10 mouse cellular contexts compared by ENCODE assay signal in genomic region chr13:56296659-56297020, GRCm38 (mm10). TPM values are rescaled to one million over a fixed set of nuclear protein-coding genes. Genes with fewer than 3 reads are reported as not detected.
DNase-seq lines count a peak whose midpoint lies in the region; ATAC-seq lines count a peak whose summit lies in the region.
"Had no signal": no experiment of that assay in that cellular context is flagged by ENCODE, and none has a peak within 500 bp of the region (broad histone marks: within the 10 kb centered on the region; RNA-seq: fewer than 3 reads in every experiment).

No protein-coding gene starts in this region.

- 6% methylated on average over 8 of the region's 8 CpGs for WGBS in lung, embryonic 15.5 days
- WGBS in intestine, embryonic 15.5 days: 7% methylated on average over 8 of the region's 8 CpGs
- 6% methylated on average over 8 of the region's 8 CpGs for WGBS in stomach, embryonic 14.5 days

- peak overlapping the region; percentile 88 for H3K4me2 ChIP-seq in lung, embryonic 15.5 days
- peak overlapping the region; percentile 90 for H3K4me2 ChIP-seq in intestine, embryonic 15.5 days (replicated peaks)
- H3K4me2 ChIP-seq in stomach, embryonic 14.5 days (replicated peaks; ENCODE audit: low read depth, low read length): peak overlapping the region; percentile 79

- peak overlapping the region; percentile 45 for H3K4me3 ChIP-seq in lung, embryonic 15.5 days
- peak overlapping the region; percentile 46 for H3K4me3 ChIP-seq in intestine, embryonic 15.5 days (replicated peaks)
- H3K4me3 ChIP-seq in stomach, embryonic 14.5 days (ENCODE audit: low read depth, low read length): peak overlapping the region; percentile 43

- H3K4me1 ChIP-seq in lung, embryonic 15.5 days: peaks cover 12% of the 10 kb centered on the region; the same call in 1 of the 2 replicates
- H3K4me1 ChIP-seq in intestine, embryonic 15.5 days (replicated peaks): peaks cover 14% of the 10 kb centered on the region
- H3K4me1 ChIP-seq in stomach, embryonic 14.5 days (ENCODE audit: control insufficient read depth, insufficient read depth, low read length): 0 out of 2 replicates have a peak, but pooled peaks cover 5% of the 10 kb centered on the region

- H3K9me3 ChIP-seq in lung, embryonic 15.5 days: no peaks in the 10 kb centered on the region
- no peaks in the 10 kb centered on the region for H3K9me3 ChIP-seq in intestine, embryonic 15.5 days
- H3K9me3 ChIP-seq in stomach, embryonic 14.5 days (ENCODE audit: control insufficient read depth, low read depth, low read length): no peaks in the 10 kb centered on the region

- no peak for ATAC-seq in lung, embryonic 15.5 days (ENCODE audit: borderline replicate concordance, extremely low read depth, low FRiP score, low TSS enrichment)
- no peak for ATAC-seq in intestine, embryonic 15.5 days
- ATAC-seq in stomach, embryonic 14.5 days (ENCODE audit: insufficient number of reproducible peaks, insufficient read depth, low FRiP score, low read depth): no peak
- ATAC-seq in monocyte, adult 5-6 weeks (replicated peaks; ENCODE audit: insufficient number of reproducible peaks, low FRiP score, low TSS enrichment, poor library complexity, severe bottlenecking): no peak

- H3K27me3 ChIP-seq in lung, embryonic 15.5 days: peaks cover 82% of the 10 kb centered on the region
- peaks cover 68% of the 10 kb centered on the region for H3K27me3 ChIP-seq in intestine, embryonic 15.5 days (replicated peaks)
- peaks cover 41% of the 10 kb centered on the region for H3K27me3 ChIP-seq in stomach, embryonic 14.5 days (ENCODE audit: control insufficient read depth, insufficient read depth, low read length)

- no peak overlapping the region for H3K27ac ChIP-seq in lung, embryonic 15.5 days
- H3K27ac ChIP-seq in intestine, embryonic 15.5 days: no peak overlapping the region
- no peak overlapping the region for H3K27ac ChIP-seq in stomach, embryonic 14.5 days (ENCODE audit: low read length)

- H3K36me3 ChIP-seq in lung, embryonic 15.5 days: no peaks in the 10 kb centered on the region
- H3K36me3 ChIP-seq in intestine, embryonic 15.5 days: no peaks in the 10 kb centered on the region
- H3K36me3 ChIP-seq in stomach, embryonic 14.5 days (ENCODE audit: control insufficient read depth, insufficient read depth, low read length): no peaks in the 10 kb centered on the region

- peak; percentile 10 for DNase-seq in cerebellum, postnatal 36 days
- no peak for DNase-seq in cerebellum, adult 18-20 months
- DNase-seq in lung, postnatal 25 days (ENCODE audit: low spot score): no peak
- no peak for DNase-seq in thymus, postnatal 4 days
- DNase-seq: B cell, adult 2 months had no signal

- no peak overlapping the region for H3K9ac ChIP-seq in lung, embryonic 15.5 days
- peak overlapping the region; percentile 34; the same call in 1 of the 2 replicates for H3K9ac ChIP-seq in intestine, embryonic 15.5 days
- no peak overlapping the region for H3K9ac ChIP-seq in stomach, embryonic 14.5 days (replicated peaks; ENCODE audit: low read depth, low read length)

RNA-seq across cellular contexts. Expression of gene Cxcl14, which starts 0.3 kb away (rescaled TPM):
- polyA plus RNA-seq in lung, embryonic 15.5 days (2015; fragmentation: Nextera tagmentation; extraction: Ambion mirVana): 13.7 and 17.1 TPM in 2 replicates
- polyA plus RNA-seq in intestine, embryonic 15.5 days (2015; fragmentation: Nextera tagmentation; extraction: Ambion mirVana): 7.9 and 9.9 TPM in 2 replicates
- polyA plus RNA-seq in stomach, embryonic 14.5 days (2014; fragmentation: Nextera tagmentation; extraction: Ambion mirVana): 17.3 and 18.9 TPM in 2 replicates
- total RNA-seq in monocyte, adult 5-6 weeks (2017): not detected in 3 replicates
- total RNA-seq: neutrophil, adult 5-6 weeks had no signal

RNA-seq across cellular contexts. Expression of gene Neurog1, which starts 44.7 kb away (rescaled TPM):
- polyA plus RNA-seq in lung, embryonic 15.5 days (2015; fragmentation: Nextera tagmentation; extraction: Ambion mirVana): not detected in 2 replicates
- not detected in 2 replicates for polyA plus RNA-seq in intestine, embryonic 15.5 days (2015; fragmentation: Nextera tagmentation; extraction: Ambion mirVana)
- polyA plus RNA-seq in stomach, embryonic 14.5 days (2014; fragmentation: Nextera tagmentation; extraction: Ambion mirVana): not detected in 2 replicates
- not detected in 3 replicates for total RNA-seq in monocyte, adult 5-6 weeks (2017)
- total RNA-seq: neutrophil, adult 5-6 weeks had no signal

Comparison
In these comparisons a context has a peak if more than half of its experiments do, and no peak if none do; other contexts are left out.
1. DNase-seq: peak in cerebellum, postnatal 36 days (2 of 2); none in cerebellum, adult 18-20 months (0 of 2), lung, postnatal 25 days (single experiment) and thymus, postnatal 4 days (single experiment).
2. Peak in every context shown above with its lines, with median percentiles within 50 percentile points of each other: H3K4me2 ChIP-seq and H3K4me3 ChIP-seq.